Comparison of ENCODE assay signal across 19 mouse cellular contexts in the genomic region with DNA sequence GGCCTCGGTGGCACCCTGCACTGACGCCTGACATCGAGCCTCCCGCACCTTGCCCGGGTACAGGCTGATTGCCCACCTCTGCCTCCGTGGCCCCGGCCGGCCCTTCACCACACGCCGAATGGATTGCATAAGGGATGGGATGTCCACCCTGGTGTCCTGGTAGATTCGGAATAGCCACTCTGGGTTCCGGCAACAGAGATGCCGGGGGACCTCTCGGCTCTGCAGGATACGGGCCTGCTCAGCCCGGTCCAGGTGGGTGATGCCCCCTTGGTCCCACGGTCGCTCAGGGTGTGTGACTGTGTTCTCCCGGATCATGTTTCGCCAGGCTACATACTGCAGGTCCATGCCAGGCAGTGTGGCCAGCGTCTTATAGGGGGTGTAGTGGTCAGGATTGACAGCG. TPM values are rescaled to one million over a fixed set of nuclear protein-coding genes. Genes with fewer than 3 reads are reported as not detected.
"Had no signal": no experiment of that assay in that cellular context is flagged by ENCODE, and none has a peak within 500 bp of the region (broad histone marks: within the 10 kb centered on the region; RNA-seq: fewer than 3 reads in every experiment).

No protein-coding gene starts in this region.

- H3K9ac ChIP-seq: lung, embryonic 14.5 days; midbrain, embryonic 12.5 days; neural tube, embryonic 12.5 days had no signal

- DNase-seq: lung, adult 18-20 months; lung, embryonic 14.5 days; lung, postnatal 10 days; lung, postnatal 4 days; midbrain, embryonic 14.5 days; retina, postnatal 1 day; right cerebral cortex, adult 18-20 months; right cerebral cortex, postnatal 25 days; right cerebral cortex, postnatal 4 days; spleen, adult 18-20 months; thymus, adult 18-20 months; thymus, postnatal 14 days; thymus, postnatal 36 days had no signal

- H3K27ac ChIP-seq: midbrain, embryonic 10.5 days; midbrain, embryonic 12.5 days; neural tube, embryonic 12.5 days had no signal

- H3K4me3 ChIP-seq: midbrain, embryonic 10.5 days; midbrain, embryonic 12.5 days; myocyte; neural tube, embryonic 12.5 days had no signal

- H3K4me2 ChIP-seq: lung, embryonic 14.5 days; midbrain, embryonic 12.5 days; neural tube, embryonic 12.5 days had no signal

- H3K27me3 ChIP-seq: midbrain, embryonic 12.5 days; neural tube, embryonic 12.5 days had no signal

- H3K9me3 ChIP-seq: midbrain, embryonic 10.5 days; midbrain, embryonic 12.5 days; neural tube, embryonic 12.5 days had no signal

- ATAC-seq: midbrain, embryonic 16.5 days had no signal

RNA-seq across cellular contexts. Expression of a gene that starts 31.4 kb away (rescaled TPM):
- total RNA-seq: megakaryocyte, adult 5-6 weeks had no signal
